Mouse (Mus musculus) layer of hippocampus, postnatal 25 days (tissue): ENCODE results near the gene Plce1. TPM values are rescaled to one million over a fixed set of nuclear protein-coding genes. Genes with fewer than 3 reads are reported as not detected.
"Not testable (repeated sequence)": the region's sequence is repeated elsewhere in the genome, so short reads cannot be mapped to it uniquely, and the experiment has no call there.

Experiments
- DNase-seq, 2 experiments: peaks; one replicate each; pipeline ENCODE4 v3.0.0; 2022; ENCODE audit warnings: mixed read lengths in 2 of 2, low spot score in 1 of 2; ENCODE audit errors: extremely low spot score in 1 of 2
- total RNA-seq, 2 experiments: library from RNA; stranded (reverse); gene quantifications; 2 replicates each; pipeline ENCODE4 v1.2.3; 2021

Gene Plce1
- total RNA-seq, 2 experiments from 2014 or later: 8.0 to 9.7 TPM

DNA sequence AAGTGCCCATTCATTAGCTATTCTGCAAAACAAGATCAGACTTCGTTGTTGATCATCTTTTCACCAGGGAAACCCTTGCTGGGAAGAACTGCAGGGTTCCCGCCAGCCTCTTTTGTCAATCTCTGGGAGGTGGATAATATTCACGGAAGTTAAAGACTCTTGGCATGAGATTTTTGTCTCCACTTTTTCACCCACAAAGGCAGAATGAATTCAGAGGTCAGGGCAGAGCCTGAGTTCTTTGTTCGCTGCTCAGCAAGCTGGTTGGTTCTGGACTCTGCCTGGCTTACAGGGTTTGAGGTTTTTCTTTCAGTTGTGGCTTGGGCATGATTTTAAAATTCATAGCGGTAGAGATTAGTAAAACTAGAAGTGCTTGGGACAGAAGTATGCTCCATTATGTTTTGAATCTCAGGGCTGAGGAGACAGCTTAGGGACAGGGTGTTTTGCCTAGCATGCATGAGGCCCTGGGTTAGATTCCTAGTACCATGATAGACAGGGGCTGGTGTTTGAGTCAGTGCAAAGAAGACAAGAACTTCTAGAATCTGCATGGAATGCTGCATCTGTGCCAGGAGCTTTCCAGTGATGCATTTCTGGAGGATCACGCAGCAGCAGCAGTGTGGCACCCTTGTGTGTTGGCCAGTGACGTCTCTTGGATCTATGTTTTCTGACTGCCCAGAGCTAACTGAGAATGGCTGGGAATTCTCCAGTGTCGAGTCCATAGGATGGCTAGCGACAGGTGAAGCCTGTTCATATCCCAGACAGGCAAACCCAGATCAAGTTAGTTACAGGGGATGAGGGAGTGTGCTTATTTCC is 7.4 kb downstream of the Plce1 start:
- no peak for DNase-seq

- DNase-seq: no peak
These were observed 17.3 kb downstream of the Plce1 start for GRCm38 (mm10) chr19:38498233-38498632.

GRCm38 (mm10) chr19:38504597-38504996 is 23.7 kb downstream of the Plce1 start:
- DNase-seq: no peak

- DNase-seq: no peak
These were observed 25.2 kb downstream of the Plce1 start for GRCm38 (mm10) chr19:38506131-38506530.

GRCm38 (mm10) chr19:38507251-38507965 is 26.5 kb downstream of the Plce1 start:
- DNase-seq: peak in 1 of 2 experiments; percentile 10

DNA sequence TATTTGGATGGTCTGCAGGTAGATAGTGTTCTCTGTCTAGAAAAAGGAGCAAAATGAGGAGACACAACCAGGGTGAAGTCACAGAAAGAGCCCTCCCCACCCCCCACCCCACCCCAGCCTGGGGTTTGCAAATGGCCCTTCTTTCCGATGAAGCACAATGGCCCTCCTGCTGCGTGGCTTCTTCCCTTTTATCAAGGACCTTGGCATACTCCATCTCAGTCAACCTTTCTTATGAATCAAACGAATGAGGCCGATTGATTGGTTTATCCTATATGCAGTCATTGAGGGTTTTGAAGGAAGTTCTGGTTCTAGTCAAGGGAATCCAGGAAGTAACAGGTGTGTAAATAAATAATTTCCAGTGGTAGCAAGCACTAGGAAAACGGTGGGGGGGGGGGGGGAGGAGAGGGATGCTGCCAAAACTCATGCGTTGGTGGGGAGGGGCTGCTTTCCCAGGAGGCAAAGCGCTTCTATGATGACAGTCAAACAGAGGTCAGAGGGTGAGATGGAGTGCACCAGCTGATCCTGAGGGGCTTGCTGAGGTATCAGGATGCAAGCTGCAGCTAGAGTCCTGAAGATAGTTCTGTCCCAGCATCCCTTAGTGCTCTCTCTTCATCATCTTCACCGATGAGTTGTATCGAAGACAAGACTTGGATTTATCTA is 27.2 kb downstream of the Plce1 start:
- no peak for DNase-seq

DNA sequence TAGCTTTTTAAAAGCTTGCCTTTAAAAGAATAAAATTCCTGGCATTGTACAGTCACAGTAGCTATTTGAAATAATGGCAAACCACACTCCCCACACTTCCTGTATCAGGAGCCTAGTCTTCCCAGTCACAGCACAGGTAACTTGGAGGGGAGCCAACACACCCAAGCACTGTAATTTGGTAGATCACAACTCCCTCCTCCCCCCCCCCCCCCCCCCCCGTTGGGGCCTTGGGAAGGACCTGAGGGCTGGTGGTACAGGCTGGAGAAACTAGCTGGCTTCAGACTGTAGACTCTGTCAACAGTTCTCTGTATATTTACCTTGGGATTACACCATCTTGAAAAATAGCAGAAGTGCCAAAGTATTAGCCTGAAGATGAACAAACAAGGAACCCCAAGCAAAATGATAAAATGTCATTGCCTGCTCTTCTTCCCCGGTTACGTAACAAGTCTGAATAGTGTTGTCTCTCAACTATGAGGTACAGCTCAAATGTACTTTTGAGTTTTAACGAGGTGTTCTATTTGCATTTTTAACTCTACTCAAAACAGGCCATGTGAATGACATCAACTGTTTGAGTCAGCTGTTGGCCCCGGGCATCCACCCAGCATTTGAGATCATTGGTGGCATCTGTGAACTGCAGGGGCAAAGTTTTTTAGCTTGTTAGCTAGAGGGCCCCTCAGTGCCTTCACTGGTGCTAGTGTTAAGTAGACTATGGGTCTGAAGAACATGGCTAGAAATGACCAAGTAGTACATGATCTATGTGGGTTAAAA is 33.7 kb downstream of the Plce1 start:
- DNase-seq: peak in 1 of 2 experiments; percentile 18

GRCm38 (mm10) chr19:38526855-38527254 is 45.9 kb downstream of the Plce1 start:
- DNase-seq: no peak

- no peak for DNase-seq
These were observed 46.6 kb downstream of the Plce1 start for GRCm38 (mm10) chr19:38527475-38527874.

DNA sequence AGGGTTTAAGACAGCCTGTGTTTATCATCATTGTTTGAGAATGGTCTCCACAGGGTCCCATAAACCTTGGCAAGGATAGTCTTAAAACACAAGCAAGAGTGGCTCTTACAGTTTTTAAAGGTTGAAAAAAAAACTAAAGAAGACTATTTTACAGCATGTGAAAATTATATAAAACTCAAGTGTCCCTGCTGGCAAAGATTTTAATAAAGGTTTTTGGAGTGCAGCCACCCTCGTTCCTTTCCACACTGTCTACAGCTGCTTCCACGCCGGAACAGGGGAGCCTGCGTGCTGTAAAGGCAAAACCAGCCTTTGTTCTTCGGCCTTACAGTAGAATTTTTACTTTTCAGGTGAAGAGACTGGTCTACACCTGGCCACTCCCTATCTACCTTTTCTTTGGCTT is 52.3 kb downstream of the Plce1 start:
- no peak for DNase-seq

DNA sequence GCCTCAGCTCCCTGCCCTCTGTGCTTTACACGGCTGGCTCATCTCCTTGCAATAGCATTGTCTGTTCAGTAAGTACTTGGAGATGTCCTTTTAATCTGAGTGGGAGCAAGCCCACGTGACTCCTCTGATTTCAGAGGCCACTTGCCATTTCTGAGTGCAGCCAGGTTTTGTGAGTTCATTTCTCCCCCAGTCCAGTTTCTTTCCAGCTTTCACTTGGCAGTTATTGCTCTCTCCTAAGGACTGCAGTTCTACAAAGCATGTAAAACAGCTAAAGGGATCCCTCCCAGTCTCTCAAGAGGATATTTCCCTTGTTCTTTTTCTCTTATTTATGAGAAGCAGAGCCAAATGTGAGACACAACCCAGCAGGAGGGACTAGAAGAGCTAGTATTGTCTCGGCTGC is 58.4 kb downstream of the Plce1 start:
- no peak for DNase-seq

- no peak for DNase-seq
These were observed 59.6 kb downstream of the Plce1 start for GRCm38 (mm10) chr19:38540549-38540948.

DNA sequence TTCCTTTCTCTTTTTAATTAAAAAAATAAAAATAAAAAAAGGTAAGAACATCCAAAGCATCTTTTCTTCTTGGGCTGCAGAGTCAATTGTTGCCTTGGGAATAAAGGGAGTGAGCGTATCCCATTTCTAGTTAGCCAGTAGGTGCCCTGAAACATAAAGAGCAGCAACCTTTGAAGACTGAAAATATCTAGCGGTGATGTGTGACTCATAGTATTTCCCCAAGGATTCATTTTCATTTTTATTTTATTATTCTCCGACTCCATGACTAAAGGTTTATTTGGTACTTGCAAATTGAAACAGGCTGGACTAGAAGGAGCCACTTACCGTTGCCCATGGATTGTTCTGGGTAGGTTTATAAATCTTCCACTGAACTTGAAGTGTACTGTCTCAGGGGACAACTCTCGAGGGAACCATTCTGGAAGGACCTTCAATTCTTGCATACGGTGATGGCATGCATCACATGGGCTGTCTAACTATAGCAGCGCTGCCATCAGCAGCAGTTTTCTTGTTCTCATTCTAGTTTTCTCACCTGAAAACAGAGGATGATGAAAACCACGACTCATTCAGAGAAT is 68.7 kb downstream of the Plce1 start:
- no peak for DNase-seq

DNA sequence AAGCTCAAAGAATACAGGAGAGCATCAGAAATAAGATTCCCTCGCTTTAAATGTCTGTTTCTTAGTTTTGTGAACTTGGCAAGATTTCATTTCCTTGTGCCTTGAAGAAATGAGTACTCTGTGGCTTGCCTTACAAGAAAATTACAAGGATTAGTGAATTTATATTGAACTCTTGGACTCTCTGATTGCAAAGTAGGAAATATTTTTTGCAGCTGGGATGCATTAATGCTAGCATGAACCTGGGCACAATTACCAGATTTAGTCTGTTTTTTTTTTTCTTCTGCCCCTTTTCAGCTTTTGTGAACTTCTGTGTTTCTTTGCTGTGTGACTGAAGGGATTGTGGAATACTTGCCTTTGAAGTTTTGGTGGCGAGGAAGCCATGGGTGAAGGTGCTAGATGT is 72.6 kb downstream of the Plce1 start:
- DNase-seq: no peak

GRCm38 (mm10) chr19:38555399-38555798 is 74.5 kb downstream of the Plce1 start:
- DNase-seq: no peak

GRCm38 (mm10) chr19:38558816-38559215 is 77.9 kb downstream of the Plce1 start:
- no peak for DNase-seq

GRCm38 (mm10) chr19:38561887-38562286 is 81.0 kb downstream of the Plce1 start:
- DNase-seq: not testable (repeated sequence)

DNA sequence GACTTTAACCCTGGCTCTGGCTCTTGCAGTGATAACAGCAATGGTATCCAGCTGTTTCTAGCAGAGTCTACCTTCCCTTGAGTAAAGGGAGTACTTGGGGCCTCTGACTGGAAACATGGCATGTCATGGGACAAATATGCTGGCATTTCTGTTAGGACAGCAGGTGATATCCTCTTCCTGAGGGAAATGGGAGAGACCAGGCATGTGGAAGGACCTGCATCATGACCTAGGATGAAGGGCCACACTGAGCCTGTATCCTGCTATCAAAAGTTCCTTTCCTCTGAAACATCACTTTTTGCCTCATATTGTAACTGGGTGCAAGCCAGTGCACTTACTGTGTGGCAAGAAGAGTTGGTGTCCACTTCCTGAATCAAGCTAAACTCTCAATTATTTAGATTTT is 85.2 kb downstream of the Plce1 start:
- no peak for DNase-seq

GRCm38 (mm10) chr19:38566752-38567151 is 85.8 kb downstream of the Plce1 start:
- DNase-seq: no peak

- DNase-seq: no peak
These were observed 86.4 kb downstream of the Plce1 start for GRCm38 (mm10) chr19:38567331-38567730.
